Mouse (Mus musculus) gonadal fat pad, adult 2 months (tissue): ENCODE measurements around the gene Traf3ip2. TPM values are rescaled to one million over a fixed set of nuclear protein-coding genes. Genes with fewer than 3 reads are reported as not detected.

Source experiments
- DNase-seq: peaks from one replicate; pipeline ENCODE4 v3.0.0-alpha.2; 2012; ENCODE audit warnings: low read depth
- polyA plus RNA-seq: library from polyadenylated mRNA; depleted of rRNA; stranded (reverse); fragments of >200 nt; gene quantifications from 2 replicates; pipeline ENCODE4 v1.2.3, GENCODE M21; 2012

The Traf3ip2 gene
- polyA plus RNA-seq, 1 experiment = 33.2 TPM

GRCm38 (mm10) chr10:39633379-39633778 is 20.6 kb downstream of the Traf3ip2 start:
- no peak for DNase-seq

- no peak for DNase-seq
These were observed 21.8 kb downstream of the Traf3ip2 start for GRCm38 (mm10) chr10:39634423-39635101.

GRCm38 (mm10) chr10:39638862-39639261 is 26.1 kb downstream of the Traf3ip2 start:
- no peak for DNase-seq

- DNase-seq = no peak
These were observed 27.0 kb downstream of the Traf3ip2 start for GRCm38 (mm10) chr10:39639783-39640182.

GRCm38 (mm10) chr10:39640817-39641226 is 28.1 kb downstream of the Traf3ip2 start:
- DNase-seq = no peak

- no peak for DNase-seq
These were observed 33.3 kb downstream of the Traf3ip2 start for GRCm38 (mm10) chr10:39645789-39646628.

GRCm38 (mm10) chr10:39646629-39647019 is 33.9 kb downstream of the Traf3ip2 start:
- DNase-seq = no peak

- DNase-seq = no peak
These were observed 34.4 kb downstream of the Traf3ip2 start for GRCm38 (mm10) chr10:39647118-39647517.

GRCm38 (mm10) chr10:39648278-39648677 is 35.5 kb downstream of the Traf3ip2 start:
- no peak for DNase-seq

- DNase-seq = no peak
These were observed 36.8 kb downstream of the Traf3ip2 start for GRCm38 (mm10) chr10:39649550-39649949.

GRCm38 (mm10) chr10:39650316-39650715 is 37.6 kb downstream of the Traf3ip2 start:
- DNase-seq = no peak

GRCm38 (mm10) chr10:39654001-39654416 is 41.3 kb downstream of the Traf3ip2 start:
- no peak for DNase-seq

GRCm38 (mm10) chr10:39658901-39659410 is 46.2 kb downstream of the Traf3ip2 start:
- DNase-seq = no peak

GRCm38 (mm10) chr10:39659411-39660268 is 46.9 kb downstream of the Traf3ip2 start:
- no peak for DNase-seq

- no peak for DNase-seq
These were observed 47.5 kb downstream of the Traf3ip2 start for GRCm38 (mm10) chr10:39660269-39660655.

GRCm38 (mm10) chr10:39660698-39661097 is 48.0 kb downstream of the Traf3ip2 start:
- DNase-seq = no peak

GRCm38 (mm10) chr10:39665071-39665502 is 52.4 kb downstream of the Traf3ip2 start:
- DNase-seq = no peak

- no peak for DNase-seq
These were observed 53.3 kb downstream of the Traf3ip2 start for GRCm38 (mm10) chr10:39666027-39666426.

GRCm38 (mm10) chr10:39671451-39671850 is 58.7 kb downstream of the Traf3ip2 start:
- no peak for DNase-seq

- no peak for DNase-seq
These were observed 59.9 kb downstream of the Traf3ip2 start for GRCm38 (mm10) chr10:39672547-39673051.

- no peak for DNase-seq
These were observed 61.4 kb downstream of the Traf3ip2 start for GRCm38 (mm10) chr10:39674106-39674505.

GRCm38 (mm10) chr10:39674766-39675165 is 62.0 kb downstream of the Traf3ip2 start:
- DNase-seq = no peak
